Mouse (Mus musculus): Measurements from ENCODE around the gene Med13l. TPM values are rescaled to one million over a fixed set of nuclear protein-coding genes. Genes with fewer than 3 reads are reported as not detected.
A peak's percentile ranks its signal among the peaks of the same experiment; 100 is the strongest.

The Med13l gene
- polyA plus RNA-seq, 1 experiment from 2014 or later, result 23.9 TPM

DNA sequence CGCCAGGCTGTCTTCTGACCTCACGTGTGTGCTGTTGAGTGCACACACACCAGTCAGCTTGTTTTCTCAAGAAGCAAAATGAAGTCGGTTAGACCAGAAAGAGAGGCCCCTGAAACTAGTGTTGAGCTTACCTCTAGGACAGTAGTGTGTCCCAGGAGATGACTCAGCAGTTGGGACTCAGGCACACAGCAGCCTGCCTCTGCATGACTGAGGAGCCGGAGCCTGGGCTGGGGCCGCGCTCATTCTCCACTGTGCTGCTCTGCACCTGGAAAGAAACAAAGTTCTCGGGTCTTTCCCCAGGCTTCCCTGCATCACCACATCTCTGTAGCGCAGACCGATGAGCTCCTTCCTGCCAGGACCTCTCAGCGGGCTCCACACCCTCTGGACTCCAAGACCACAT, 200.5 kb downstream of the Med13l start:
- no peak overlapping the region for H3K9ac ChIP-seq (replicated peaks)
- WGBS, result 91% methylated on average over 10 of the region's 10 CpGs
- H3K4me1 ChIP-seq, result no peaks in the 10 kb centered on the region
- H3K27me3 ChIP-seq, result no peaks in the 10 kb centered on the region
- no peaks in the 10 kb centered on the region for H3K9me3 ChIP-seq
- H3K36me3 ChIP-seq, result peaks cover 79% of the 10 kb centered on the region
- H3K27ac ChIP-seq (replicated peaks), result no peak overlapping the region
- H3K4me2 ChIP-seq (replicated peaks), result no peak overlapping the region
- no peak for ATAC-seq (replicated peaks)
- no peak overlapping the region for H3K4me3 ChIP-seq

DNA sequence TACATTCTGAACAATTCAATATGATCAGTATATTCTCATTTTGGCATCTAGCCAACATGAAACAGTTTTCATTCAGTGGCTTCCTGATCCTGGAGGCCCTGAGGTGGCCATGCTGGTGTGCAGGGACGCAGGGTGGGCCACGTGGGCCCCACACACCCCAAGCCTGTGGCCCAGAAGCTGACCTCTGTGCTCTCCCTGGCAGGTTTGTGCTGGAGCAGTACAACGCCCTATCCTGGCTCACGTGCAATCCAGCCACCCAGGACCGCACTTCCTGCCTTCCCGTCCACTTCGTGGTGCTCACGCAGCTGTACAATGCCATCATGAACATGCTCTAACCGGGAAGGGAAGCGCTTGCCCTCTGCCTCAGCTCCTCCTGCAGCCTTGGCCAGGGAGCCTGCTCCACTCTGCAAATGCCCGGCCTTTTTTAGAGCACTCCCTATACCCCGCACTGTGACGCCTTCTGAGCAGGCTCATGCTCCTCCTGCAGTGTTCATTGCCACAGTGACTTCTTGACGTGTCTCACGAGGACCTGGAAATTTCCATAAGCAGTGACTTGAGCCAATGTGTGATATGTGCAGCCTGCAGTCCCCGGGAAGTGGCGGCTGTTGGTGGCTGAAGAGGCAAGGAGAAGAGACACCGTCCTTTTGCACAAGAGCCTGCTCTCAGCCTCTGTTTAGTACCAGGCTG, 202.2 kb downstream of the Med13l start:
- H3K36me3 ChIP-seq, result peaks cover 63% of the 10 kb centered on the region

GRCm38 (mm10) chr5:118763353-118763752, 202.9 kb downstream of the Med13l start:
- Histone ChIP-seq H3K9me3 (no peaks in the 10 kb centered on the region), H3K4me2 (replicated peaks) (no peak overlapping the region), H3K27me3 (no peaks in the 10 kb centered on the region), H3K4me3 (no peak overlapping the region), H3K36me3 (peaks cover 57% of the 10 kb centered on the region), H3K4me1 (no peaks in the 10 kb centered on the region), H3K27ac (replicated peaks) (no peak overlapping the region), H3K9ac (replicated peaks) (no peak overlapping the region)
- 57% methylated on average over 5 of the region's 5 CpGs for WGBS
- ATAC-seq (replicated peaks), result no peak

More for the DNA sequence above, 202.2 kb downstream of the Med13l start:
- H3K9me3 ChIP-seq, result no peaks in the 10 kb centered on the region
- no peak overlapping the region for H3K4me3 ChIP-seq
- no peaks in the 10 kb centered on the region for H3K4me1 ChIP-seq
- WGBS, result 89% methylated on average over 18 of the region's 18 CpGs
- no peaks in the 10 kb centered on the region for H3K27me3 ChIP-seq
- H3K9ac ChIP-seq (replicated peaks), result no peak overlapping the region
- no peak for ATAC-seq (replicated peaks)
- no peak overlapping the region for H3K27ac ChIP-seq (replicated peaks)
- H3K4me2 ChIP-seq (replicated peaks), result no peak overlapping the region

- Histone ChIP-seq H3K36me3 (peaks cover 2% of the 10 kb centered on the region; the same call in 1 of the 2 replicates), H3K27me3 (no peaks in the 10 kb centered on the region), H3K27ac (replicated peaks) (no peak overlapping the region), H3K9ac (replicated peaks) (no peak overlapping the region), H3K4me2 (replicated peaks) (no peak overlapping the region), H3K4me3 (no peak overlapping the region), H3K9me3 (no peaks in the 10 kb centered on the region), H3K4me1 (peaks cover 9% of the 10 kb centered on the region; the same call in 1 of the 2 replicates)
- 5% methylated on average over 6 of the region's 6 CpGs for WGBS
- ATAC-seq (replicated peaks), result peak; percentile 69
Observed at GRCm38 (mm10) chr5:118769143-118769542, 208.7 kb downstream of the Med13l start.

- Histone ChIP-seq H3K36me3 (no peaks in the 10 kb centered on the region), H3K4me2 (replicated peaks) (no peak overlapping the region), H3K4me3 (no peak overlapping the region), H3K9ac (replicated peaks) (no peak overlapping the region), H3K9me3 (no peaks in the 10 kb centered on the region), H3K4me1 (peaks cover 9% of the 10 kb centered on the region; the same call in 1 of the 2 replicates), H3K27ac (replicated peaks) (no peak overlapping the region), H3K27me3 (no peaks in the 10 kb centered on the region)
- ATAC-seq (replicated peaks), result 0 out of 2 replicates have a peak, but pooled peaks have one; percentile 29
- 36% methylated on average over 3 of the region's 3 CpGs for WGBS
Observed at GRCm38 (mm10) chr5:118773866-118774265, 213.4 kb downstream of the Med13l start.

DNA sequence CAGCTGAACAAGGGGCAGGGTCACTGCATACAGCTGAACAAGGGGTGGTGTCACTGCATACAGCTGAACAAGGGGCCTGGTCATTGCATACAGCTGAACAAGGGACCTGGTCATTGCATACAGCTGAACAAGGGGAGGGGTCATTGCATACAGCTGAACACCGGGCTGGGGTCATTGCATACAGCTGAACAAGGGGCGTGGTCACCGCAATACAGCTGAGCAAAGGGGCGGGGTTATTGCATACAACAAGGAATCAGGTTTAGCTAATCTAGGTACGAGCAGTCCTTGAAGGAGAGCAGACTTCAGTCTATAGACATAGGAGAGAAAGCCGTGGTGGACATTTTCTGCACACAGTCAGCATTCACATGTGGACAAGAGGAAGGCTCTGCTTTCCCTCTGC, 215.9 kb downstream of the Med13l start:
- WGBS, result 85% methylated on average over 6 of the region's 6 CpGs
- ATAC-seq (replicated peaks), result no peak
- no peak overlapping the region for H3K9ac ChIP-seq (replicated peaks)
- H3K4me1 ChIP-seq, result no peaks in the 10 kb centered on the region
- H3K27ac ChIP-seq (replicated peaks), result no peak overlapping the region
- peaks cover 7% of the 10 kb centered on the region; the same call in 1 of the 2 replicates for H3K27me3 ChIP-seq
- H3K4me2 ChIP-seq (replicated peaks), result no peak overlapping the region
- no peaks in the 10 kb centered on the region for H3K9me3 ChIP-seq
- H3K36me3 ChIP-seq, result no peaks in the 10 kb centered on the region
- H3K4me3 ChIP-seq, result no peak overlapping the region

DNA sequence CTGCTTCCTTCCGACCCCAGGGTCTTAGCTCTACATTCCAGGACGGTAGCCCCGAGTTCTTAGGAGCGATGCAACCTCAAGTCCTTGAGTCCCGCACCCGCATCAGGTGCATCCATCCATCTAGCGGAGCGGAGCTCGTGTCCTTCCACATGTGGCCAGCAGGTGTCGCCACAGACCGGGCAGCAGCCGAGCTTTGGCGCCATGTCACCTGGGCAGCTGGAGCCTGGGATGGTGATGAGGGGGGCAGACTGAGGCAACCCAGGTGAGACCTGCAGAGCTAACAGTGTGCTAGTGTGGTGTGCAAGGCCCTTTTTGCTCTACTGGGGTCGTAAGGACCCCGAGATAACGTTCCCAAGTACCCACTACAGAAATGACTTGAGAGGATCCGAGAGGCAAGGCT, 221.1 kb downstream of the Med13l start:
- no peaks in the 10 kb centered on the region for H3K9me3 ChIP-seq
- no peak overlapping the region for H3K4me2 ChIP-seq (replicated peaks)
- H3K27me3 ChIP-seq, result peaks cover 7% of the 10 kb centered on the region; the same call in 1 of the 2 replicates
- WGBS, result 11% methylated on average over 17 of the region's 17 CpGs
- H3K9ac ChIP-seq (replicated peaks), result no peak overlapping the region
- no peaks in the 10 kb centered on the region for H3K4me1 ChIP-seq
- peak; percentile 58; the same call in 1 of the 2 replicates for ATAC-seq (replicated peaks)
- H3K36me3 ChIP-seq, result no peaks in the 10 kb centered on the region
- H3K4me3 ChIP-seq, result no peak overlapping the region
- H3K27ac ChIP-seq (replicated peaks), result no peak overlapping the region

GRCm38 (mm10) chr5:118782139-118782538, 221.7 kb downstream of the Med13l start:
- no peak for ATAC-seq (replicated peaks)
- no peak overlapping the region for H3K4me2 ChIP-seq (replicated peaks)
- H3K9me3 ChIP-seq, result no peaks in the 10 kb centered on the region
- 92% methylated on average over 3 of the region's 3 CpGs for WGBS
- no peak overlapping the region for H3K4me3 ChIP-seq
- no peak overlapping the region for H3K9ac ChIP-seq (replicated peaks)
- H3K27me3 ChIP-seq, result peaks cover 7% of the 10 kb centered on the region; the same call in 1 of the 2 replicates
- no peaks in the 10 kb centered on the region for H3K36me3 ChIP-seq
- no peaks in the 10 kb centered on the region for H3K4me1 ChIP-seq
- H3K27ac ChIP-seq (replicated peaks), result no peak overlapping the region

- H3K36me3 ChIP-seq, result no peaks in the 10 kb centered on the region
- H3K9me3 ChIP-seq, result no peaks in the 10 kb centered on the region
- no peak overlapping the region for H3K4me2 ChIP-seq (replicated peaks)
- 87% methylated on average over 11 of the region's 11 CpGs for WGBS
- H3K27ac ChIP-seq (replicated peaks), result no peak overlapping the region
- no peaks in the 10 kb centered on the region for H3K4me1 ChIP-seq
- no peak overlapping the region for H3K9ac ChIP-seq (replicated peaks)
- H3K4me3 ChIP-seq, result no peak overlapping the region
- no peaks in the 10 kb centered on the region for H3K27me3 ChIP-seq
- no peak for ATAC-seq (replicated peaks)
Observed at GRCm38 (mm10) chr5:118789226-118789625, 228.7 kb downstream of the Med13l start.

GRCm38 (mm10) chr5:118789776-118790175, 229.3 kb downstream of the Med13l start:
- no peaks in the 10 kb centered on the region for H3K9me3 ChIP-seq
- H3K4me3 ChIP-seq, result no peak overlapping the region
- no peaks in the 10 kb centered on the region for H3K4me1 ChIP-seq
- H3K9ac ChIP-seq (replicated peaks), result no peak overlapping the region
- H3K36me3 ChIP-seq, result no peaks in the 10 kb centered on the region
- no peak overlapping the region for H3K27ac ChIP-seq (replicated peaks)
- no peak for ATAC-seq (replicated peaks)
- H3K27me3 ChIP-seq, result no peaks in the 10 kb centered on the region
- H3K4me2 ChIP-seq (replicated peaks), result no peak overlapping the region
- WGBS, result 64% methylated on average over 9 of the region's 9 CpGs

GRCm38 (mm10) chr5:118797811-118798210, 237.3 kb downstream of the Med13l start:
- 86% methylated on average over 11 of the region's 11 CpGs for WGBS
- H3K4me3 ChIP-seq, result no peak overlapping the region
- no peak for ATAC-seq (replicated peaks)

DNA sequence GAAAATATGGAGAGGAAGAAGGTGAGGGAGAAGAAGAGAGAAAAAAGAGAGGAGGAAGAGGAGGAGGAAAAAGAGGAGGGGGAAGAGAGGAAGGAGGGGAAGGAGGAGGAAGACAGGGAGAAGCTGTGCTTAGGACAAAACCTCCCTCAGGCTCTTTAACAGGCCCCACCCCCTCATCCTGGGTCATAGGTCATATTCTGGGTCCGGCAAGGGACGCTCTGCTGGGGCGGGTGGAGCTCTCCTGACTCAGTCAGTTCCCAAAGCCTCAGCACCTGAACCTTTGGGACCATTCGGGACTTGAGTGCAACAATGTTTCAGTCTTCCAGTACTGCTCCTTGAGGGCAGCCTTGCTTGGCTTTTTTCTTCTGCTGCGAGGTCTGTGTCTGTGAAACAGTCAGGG, 241.1 kb downstream of the Med13l start:
- Histone ChIP-seq H3K27me3 (no peaks in the 10 kb centered on the region), H3K4me2 (replicated peaks) (no peak overlapping the region), H3K27ac (replicated peaks) (no peak overlapping the region), H3K9ac (replicated peaks) (no peak overlapping the region), H3K36me3 (no peaks in the 10 kb centered on the region), H3K9me3 (no peaks in the 10 kb centered on the region), H3K4me1 (no peaks in the 10 kb centered on the region), H3K4me3 (no peak overlapping the region)
- WGBS, result 44% methylated on average over 5 of the region's 5 CpGs
- ATAC-seq (replicated peaks), result no peak

More at GRCm38 (mm10) chr5:118797811-118798210, 237.3 kb downstream of the Med13l start:
- Histone ChIP-seq H3K4me1 (no peaks in the 10 kb centered on the region), H3K27ac (replicated peaks) (no peak overlapping the region), H3K4me2 (replicated peaks) (no peak overlapping the region), H3K9ac (replicated peaks) (no peak overlapping the region), H3K36me3 (no peaks in the 10 kb centered on the region), H3K27me3 (no peaks in the 10 kb centered on the region), H3K9me3 (no peaks in the 10 kb centered on the region)

- Histone ChIP-seq H3K9ac (replicated peaks) (no peak overlapping the region), H3K4me3 (no peak overlapping the region), H3K36me3 (no peaks in the 10 kb centered on the region), H3K27me3 (no peaks in the 10 kb centered on the region), H3K27ac (replicated peaks) (no peak overlapping the region), H3K4me1 (no peaks in the 10 kb centered on the region), H3K4me2 (replicated peaks) (no peak overlapping the region), H3K9me3 (no peaks in the 10 kb centered on the region)
- WGBS, result 78% methylated on average over 7 of the region's 7 CpGs
- no peak for ATAC-seq (replicated peaks)
Observed at GRCm38 (mm10) chr5:118802036-118802435, 241.6 kb downstream of the Med13l start.
